Mouse (Mus musculus) liver, embryonic 11.5 days (tissue): Measurements from ENCODE around the gene Hecw1. TPM values are rescaled to one million over a fixed set of nuclear protein-coding genes. Genes with fewer than 3 reads are reported as not detected.

Experiments used
- ATAC-seq: fragments of 200-750 bp; cut with Nextera tagmentation; replicated peaks from 2 replicates; pipeline ENCODE4 v1.8.0; 2017; ENCODE audit warnings: moderate number of reproducible peaks, mild to moderate bottlenecking, moderate TSS enrichment, moderate library complexity; ENCODE audit not compliant: low FRiP score
- DNase-seq: peaks from one replicate; pipeline ENCODE4 v3.0.0-alpha.2; 2017; ENCODE audit warnings: low spot score
- H3K27ac ChIP-seq: fragments of 300-500 bp; sonication (generic); 2 replicates; pipeline ENCODE4 v1.5.1; 2014; ENCODE audit warnings: mild to moderate bottlenecking, low read depth, low read length, control low read depth
- H3K27me3 ChIP-seq: fragments of 300-500 bp; sonication (generic); replicated peaks from 2 replicates; pipeline ENCODE4 v1.6.1; 2014; ENCODE audit warnings: low read length, mixed read lengths; ENCODE audit not compliant: control insufficient read depth, insufficient read depth
- H3K36me3 ChIP-seq: fragments of 300-500 bp; sonication (generic); 2 replicates; pipeline ENCODE4 v1.6.1; 2014; ENCODE audit warnings: mild to moderate bottlenecking, low read length, moderate library complexity, mixed read lengths; ENCODE audit not compliant: control insufficient read depth, insufficient read depth
- H3K4me1 ChIP-seq: fragments of 300-500 bp; sonication (generic); replicated peaks from 2 replicates; pipeline ENCODE4 v1.6.1; 2014; ENCODE audit warnings: low read length, mixed read lengths; ENCODE audit not compliant: control insufficient read depth, insufficient read depth
- H3K4me2 ChIP-seq: fragments of 300-500 bp; sonication (generic); 2 replicates; pipeline ENCODE4 v1.6.1; 2014; ENCODE audit warnings: mild to moderate bottlenecking, control low read depth, moderate library complexity
- H3K4me3 ChIP-seq: fragments of 300-500 bp; sonication (generic); 2 replicates; pipeline ENCODE4 v1.5.1; 2014; ENCODE audit warnings: low read depth, low read length, control low read depth
- H3K9ac ChIP-seq: fragments of 300-500 bp; sonication (generic); 2 replicates; pipeline ENCODE4 v1.6.1; 2014; ENCODE audit warnings: low read depth, low read length, control low read depth
- H3K9me3 ChIP-seq: fragments of 300-500 bp; sonication (generic); 2 replicates; pipeline ENCODE4 v1.6.1; 2016; ENCODE audit warnings: low read length, inconsistent platforms, mixed read lengths; ENCODE audit not compliant: control insufficient read depth
- WGBS: fragments of 180-500 bp; shearing (Covaris S2); extraction: QIAGEN DNeasy Blood & Tissue Kit; methylation state at CpG from one replicate; pipeline ENCODE4 v1.1.7; 2014; 5-methylcytosine and 5-hydroxymethylcytosine counted together
- polyA plus RNA-seq: library from polyadenylated mRNA; unstranded; fragments of >200 nt; fragmentation: Nextera tagmentation; extraction: Ambion mirVana; gene quantifications from 2 replicates; pipeline ENCODE4 v1.2.1, GENCODE M21; 2014

Hecw1 gene
- polyA plus RNA-seq, 1 experiment from 2014 or later: 0.15 TPM

GRCm38 (mm10) chr13:14457043-14457442, 66.0 kb downstream of the Hecw1 start:
- Histone ChIP-seq H3K9ac (no peak overlapping the region), H3K36me3 (no peaks in the 10 kb centered on the region), H3K4me3 (no peak overlapping the region), H3K27ac (no peak overlapping the region), H3K27me3 (no peaks in the 10 kb centered on the region), H3K4me2 (no peak overlapping the region), H3K4me1 (no peaks in the 10 kb centered on the region), H3K9me3 (no peaks in the 10 kb centered on the region)
- WGBS: 73% methylated on average over 2 of the region's 2 CpGs
- DNase-seq (no peak), ATAC-seq (no peak)

GRCm38 (mm10) chr13:14439540-14439939, 83.5 kb downstream of the Hecw1 start:
- Histone ChIP-seq H3K9me3 (no peaks in the 10 kb centered on the region), H3K27me3 (no peaks in the 10 kb centered on the region), H3K27ac (no peak overlapping the region), H3K4me2 (no peak overlapping the region), H3K4me3 (no peak overlapping the region), H3K9ac (no peak overlapping the region), H3K36me3 (no peaks in the 10 kb centered on the region), H3K4me1 (no peaks in the 10 kb centered on the region)
- DNase-seq (no peak), ATAC-seq (no peak)

- Histone ChIP-seq H3K9me3 (no peaks in the 10 kb centered on the region), H3K4me1 (no peaks in the 10 kb centered on the region), H3K36me3 (no peaks in the 10 kb centered on the region), H3K9ac (no peak overlapping the region), H3K27me3 (no peaks in the 10 kb centered on the region), H3K4me3 (no peak overlapping the region), H3K4me2 (no peak overlapping the region), H3K27ac (no peak overlapping the region)
- no peak for ATAC-seq
- 88% methylated on average over 6 of the region's 6 CpGs for WGBS
- no peak for DNase-seq
Measured at GRCm38 (mm10) chr13:14428845-14429553, 94.0 kb downstream of the Hecw1 start.

GRCm38 (mm10) chr13:14424836-14425235, 98.2 kb downstream of the Hecw1 start:
- no peaks in the 10 kb centered on the region for H3K4me1 ChIP-seq
- H3K9me3 ChIP-seq: no peaks in the 10 kb centered on the region
- H3K4me2 ChIP-seq: no peak overlapping the region
- ATAC-seq (no peak), DNase-seq (no peak)
- H3K27me3 ChIP-seq: no peaks in the 10 kb centered on the region
- no peaks in the 10 kb centered on the region for H3K36me3 ChIP-seq
- WGBS: 65% methylated on average over 2 of the region's 2 CpGs
- H3K4me3 ChIP-seq: no peak overlapping the region
- no peak overlapping the region for H3K9ac ChIP-seq
- H3K27ac ChIP-seq: no peak overlapping the region

GRCm38 (mm10) chr13:14413405-14413804, 109.6 kb downstream of the Hecw1 start:
- no peaks in the 10 kb centered on the region for H3K27me3 ChIP-seq
- 68% methylated on average over 1 of the region's 1 CpGs for WGBS
- no peak for ATAC-seq

GRCm38 (mm10) chr13:14374470-14374869, 148.6 kb downstream of the Hecw1 start:
- H3K27ac ChIP-seq: no peak overlapping the region
- DNase-seq: no peak
- no peak overlapping the region for H3K4me3 ChIP-seq
- H3K36me3 ChIP-seq: no peaks in the 10 kb centered on the region
- no peaks in the 10 kb centered on the region for H3K27me3 ChIP-seq
- ATAC-seq: no peak
- no peaks in the 10 kb centered on the region for H3K9me3 ChIP-seq
- no peaks in the 10 kb centered on the region for H3K4me1 ChIP-seq
- no peak overlapping the region for H3K9ac ChIP-seq
- no peak overlapping the region for H3K4me2 ChIP-seq

More at GRCm38 (mm10) chr13:14413405-14413804, 109.6 kb downstream of the Hecw1 start:
- no peak for DNase-seq
- Histone ChIP-seq H3K36me3 (no peaks in the 10 kb centered on the region), H3K4me3 (no peak overlapping the region), H3K9me3 (no peaks in the 10 kb centered on the region), H3K27ac (no peak overlapping the region), H3K9ac (no peak overlapping the region), H3K4me1 (no peaks in the 10 kb centered on the region), H3K4me2 (no peak overlapping the region)

- H3K9ac ChIP-seq: no peak overlapping the region
- WGBS: 70% methylated on average over 3 of the region's 3 CpGs
- H3K27ac ChIP-seq: no peak overlapping the region
- no peak overlapping the region for H3K4me3 ChIP-seq
- H3K9me3 ChIP-seq: no peaks in the 10 kb centered on the region
- ATAC-seq: no peak
- H3K36me3 ChIP-seq: no peaks in the 10 kb centered on the region
- no peak overlapping the region for H3K4me2 ChIP-seq
- H3K27me3 ChIP-seq: no peaks in the 10 kb centered on the region
- no peaks in the 10 kb centered on the region for H3K4me1 ChIP-seq
- no peak for DNase-seq
Measured at GRCm38 (mm10) chr13:14365546-14365945, 157.5 kb downstream of the Hecw1 start.

- DNase-seq (no peak), ATAC-seq (no peak)
- WGBS: 85% methylated on average over 1 of the region's 1 CpGs
- H3K9ac ChIP-seq: no peak overlapping the region
- H3K27ac ChIP-seq: no peak overlapping the region
- H3K27me3 ChIP-seq: no peaks in the 10 kb centered on the region
- H3K4me3 ChIP-seq: no peak overlapping the region
- H3K4me1 ChIP-seq: no peaks in the 10 kb centered on the region
- H3K4me2 ChIP-seq: no peak overlapping the region
- H3K9me3 ChIP-seq: no peaks in the 10 kb centered on the region
- H3K36me3 ChIP-seq: no peaks in the 10 kb centered on the region
Measured at GRCm38 (mm10) chr13:14327252-14327651, 195.8 kb downstream of the Hecw1 start.

GRCm38 (mm10) chr13:14306617-14307016, 216.4 kb downstream of the Hecw1 start:
- 23% methylated on average over 8 of the region's 8 CpGs for whole genome bisulfite sequencing
- ATAC-seq (no peak), DNase-seq (no peak)
- no peak overlapping the region for H3K27ac ChIP-seq
- H3K36me3 ChIP-seq: no peaks in the 10 kb centered on the region
- no peaks in the 10 kb centered on the region for H3K4me1 ChIP-seq
- no peaks in the 10 kb centered on the region for H3K27me3 ChIP-seq
- no peak overlapping the region for H3K4me3 ChIP-seq
- H3K4me2 ChIP-seq: no peak overlapping the region
- no peak overlapping the region for H3K9ac ChIP-seq
- H3K9me3 ChIP-seq: no peaks in the 10 kb centered on the region
